Mouse (Mus musculus) liver, adult 2 months (tissue): ENCODE measurements around the gene Fam173a. TPM values are rescaled to one million over a fixed set of nuclear protein-coding genes. Genes with fewer than 3 reads are reported as not detected.
A peak's percentile ranks its signal among the peaks of the same experiment; 100 is the strongest.

ENCODE experiments used
- DNase-seq: peaks from one replicate; pipeline ENCODE4 v3.0.0-alpha.2; 2011; ENCODE audit warnings: low read depth, low spot score; ENCODE audit errors: extremely low read depth
- H3K27ac ChIP-seq: fragments of 200-500 bp; replicated peaks from 2 replicates; pipeline ENCODE4 v1.5.1; 2012; ENCODE audit warnings: low read depth, mild to moderate bottlenecking, control low read depth, inconsistent platforms, low read length; ENCODE audit not compliant: insufficient read depth
- H3K27me3 ChIP-seq: fragments of 200-500 bp; 2 replicates; pipeline ENCODE4 v1.6.1; 2012; ENCODE audit warnings: mild to moderate bottlenecking, moderate library complexity, low read length, inconsistent platforms; ENCODE audit not compliant: control insufficient read depth, insufficient read depth
- H3K36me3 ChIP-seq: fragments of 200-500 bp; 2 replicates; pipeline ENCODE4 v1.6.1; 2012; ENCODE audit warnings: low read length, inconsistent platforms; ENCODE audit not compliant: control insufficient read depth, insufficient read depth
- H3K4me1 ChIP-seq: fragments of 200-500 bp; 2 replicates; pipeline ENCODE4 v1.6.1; 2011; ENCODE audit warnings: low read length; ENCODE audit not compliant: control insufficient read depth, insufficient read depth
- H3K4me3 ChIP-seq: fragments of 200-500 bp; 2 replicates; pipeline ENCODE4 v1.5.1; 2011; ENCODE audit warnings: low read depth, mild to moderate bottlenecking, control low read depth, low read length, moderate library complexity; ENCODE audit not compliant: insufficient read depth
- H3K79me2 ChIP-seq: fragments of 200-500 bp; 2 replicates; pipeline ENCODE4 v1.6.1; 2012; ENCODE audit warnings: inconsistent platforms, mild to moderate bottlenecking, low read length, moderate library complexity; ENCODE audit not compliant: control insufficient read depth, insufficient read depth
- H3K9ac ChIP-seq: fragments of 200-500 bp; 2 replicates; pipeline ENCODE4 v1.6.1; 2012; ENCODE audit warnings: low read depth, mild to moderate bottlenecking, control low read depth, inconsistent platforms, low read length
- CTCF ChIP-seq: fragments of 200-500 bp; IDR thresholded peaks from 2 replicates; pipeline ENCODE4 v1.5.1; 2011; ENCODE audit warnings: low read depth, low read length, control low read depth
- POLR2A ChIP-seq: fragments of 200-500 bp; IDR thresholded peaks from 2 replicates; pipeline ENCODE4 v1.6.1; 2011; ENCODE audit warnings: low read length, control low read depth; ENCODE audit not compliant: insufficient read depth; ENCODE audit errors: extremely low read depth
- WGBS: fragments of 180-500 bp; shearing (Covaris S2); methylation state at CpG from one replicate; pipeline ENCODE4 v1.1.7; 2018; 5-methylcytosine and 5-hydroxymethylcytosine counted together
- polyA plus RNA-seq: library from polyadenylated mRNA; depleted of rRNA; stranded (reverse); fragments of >200 nt; gene quantifications from 2 replicates; pipeline ENCODE4 v1.2.3, GENCODE M21; 2012; rRNA removed
- total RNA-seq: library from RNA; depleted of rRNA; stranded (reverse); fragments of >200 nt; gene quantifications from 2 replicates; pipeline ENCODE4 v1.2.3, GENCODE M21; 2014; rRNA removed

Gene Fam173a
- total RNA-seq (55.0 and 69.3 TPM in 2 replicates), polyA plus RNA-seq (89.3 and 106 TPM in 2 replicates)

GRCm38 (mm10) chr17:25792615-25793014 lies at the start of gene Fam173a:
TSS of gene Fam173a (minus strand) at chr17:25792901.
- no peaks in the 10 kb centered on the region for H3K36me3 ChIP-seq
- no peaks in the 10 kb centered on the region for H3K79me2 ChIP-seq
- H3K27ac ChIP-seq: peak within 1 kb of the TSS; percentile 65
- TF ChIP-seq CTCF: no peak
- TF ChIP-seq POLR2A: no peak
- WGBS: under 1% methylated on average over 14 of the region's 14 CpGs
- DNase-seq: peak; percentile 25
- H3K27me3 ChIP-seq: no peaks in the 10 kb centered on the region
- H3K9ac ChIP-seq: peak within 1 kb of the TSS; percentile 84
- peak within 1 kb of the TSS; percentile 91 for H3K4me3 ChIP-seq
- peaks cover 5% of the 10 kb centered on the region; the same call in 1 of the 2 replicates for H3K4me1 ChIP-seq

GRCm38 (mm10) chr17:25841117-25841880 lies 48.6 kb upstream of the Fam173a start, which contains the start of gene Gm20683:
TSS of gene Gm20683 (minus strand) at chr17:25841763.
- Histone ChIP-seq H3K79me2 (peaks cover 15% of the 10 kb centered on the region; the same call in 1 of the 2 replicates), H3K4me3 (no peak within 1 kb of the TSS), H3K27ac (no peak within 1 kb of the TSS), H3K27me3 (no peaks in the 10 kb centered on the region), H3K36me3 (0 out of 2 replicates have a peak, but pooled peaks cover 2% of the 10 kb centered on the region), H3K4me1 (peaks cover 39% of the 10 kb centered on the region), H3K9ac (no peak within 1 kb of the TSS)
- 95% methylated on average over 22 of the region's 22 CpGs for WGBS
- DNase-seq: no peak
- no peak for TF ChIP-seq POLR2A
- no peak for TF ChIP-seq CTCF

GRCm38 (mm10) chr17:25840519-25840918 lies 47.8 kb upstream of the Fam173a start:
- Histone ChIP-seq H3K27ac (no peak overlapping the region), H3K9ac (no peak overlapping the region), H3K27me3 (no peaks in the 10 kb centered on the region), H3K4me3 (no peak overlapping the region), H3K4me1 (peaks cover 47% of the 10 kb centered on the region), H3K36me3 (0 out of 2 replicates have a peak, but pooled peaks cover 2% of the 10 kb centered on the region), H3K79me2 (peaks cover 16% of the 10 kb centered on the region)
- 93% methylated on average over 6 of the region's 6 CpGs for WGBS
- no peak for TF ChIP-seq POLR2A
- no peak for TF ChIP-seq CTCF
- DNase-seq: no peak

GRCm38 (mm10) chr17:25839455-25840235 lies 46.9 kb upstream of the Fam173a start:
- TF ChIP-seq CTCF (no peak), POLR2A (no peak)
- Histone ChIP-seq H3K4me1 (peaks cover 55% of the 10 kb centered on the region), H3K27ac (peak overlapping the region; percentile 73), H3K9ac (peak overlapping the region; percentile 17), H3K36me3 (0 out of 2 replicates have a peak, but pooled peaks cover 2% of the 10 kb centered on the region), H3K27me3 (no peaks in the 10 kb centered on the region), H3K4me3 (no peak overlapping the region), H3K79me2 (peaks cover 24% of the 10 kb centered on the region)
- peak; percentile 87 for DNase-seq
- 47% methylated on average over 14 of the region's 14 CpGs for WGBS

GRCm38 (mm10) chr17:25838904-25839303 lies 46.2 kb upstream of the Fam173a start:
- DNase-seq: peak; percentile 38
- H3K4me3 ChIP-seq: no peak overlapping the region
- H3K27ac ChIP-seq: peak overlapping the region; percentile 66
- WGBS: 63% methylated on average over 4 of the region's 4 CpGs
- 0 out of 2 replicates have a peak, but pooled peaks cover 2% of the 10 kb centered on the region for H3K36me3 ChIP-seq
- H3K9ac ChIP-seq: peak overlapping the region; percentile 17
- H3K4me1 ChIP-seq: peaks cover 59% of the 10 kb centered on the region
- TF ChIP-seq POLR2A: no peak
- TF ChIP-seq CTCF: no peak
- peaks cover 23% of the 10 kb centered on the region for H3K79me2 ChIP-seq
- H3K27me3 ChIP-seq: no peaks in the 10 kb centered on the region
